Mouse (Mus musculus): Measurements from ENCODE around the gene Pomgnt2. TPM values are rescaled to one million over a fixed set of nuclear protein-coding genes. Genes with fewer than 3 reads are reported as not detected.
"Not testable (repeated sequence)": the region's sequence is repeated elsewhere in the genome, so short reads cannot be mapped to it uniquely, and the experiment has no call there.

The Pomgnt2 gene
- polyA plus RNA-seq, 1 experiment from 2014 or later, result 8.8 TPM

- no peaks in the 10 kb centered on the region for H3K36me3 ChIP-seq (ENCODE audit: control insufficient read depth, insufficient read depth, low read length)
- no peak overlapping the region for H3K4me3 ChIP-seq (ENCODE audit: low read depth, low read length)
- peak overlapping the region; percentile 6 for H3K27ac ChIP-seq (ENCODE audit: low read depth, low read length)
- H3K4me1 ChIP-seq (ENCODE audit: control insufficient read depth, insufficient read depth, low read length), result peaks cover 22% of the 10 kb centered on the region
- H3K9ac ChIP-seq (ENCODE audit: low read depth, low read length), result no peak overlapping the region
- 50% methylated on average over 11 of the region's 11 CpGs for WGBS (ENCODE audit: insufficient replicate concordance)
- H3K27me3 ChIP-seq (ENCODE audit: control insufficient read depth, insufficient read depth, low read length), result no peaks in the 10 kb centered on the region
- ATAC-seq (replicated peaks; ENCODE audit: insufficient number of reproducible peaks, low FRiP score, low TSS enrichment), result peak; percentile 43; the same call in 1 of the 2 replicates
- no peak overlapping the region for H3K4me2 ChIP-seq
- H3K9me3 ChIP-seq (replicated peaks; ENCODE audit: control insufficient read depth, low read length), result no peaks in the 10 kb centered on the region
These were observed 31.2 kb upstream of the Pomgnt2 start for GRCm38 (mm10) chr9:122027914-122028745.

- ATAC-seq (replicated peaks; ENCODE audit: insufficient number of reproducible peaks, low FRiP score, low TSS enrichment), result no peak
- Histone ChIP-seq H3K9me3 (replicated peaks; ENCODE audit: control insufficient read depth, low read length) (no peaks in the 10 kb centered on the region), H3K36me3 (ENCODE audit: control insufficient read depth, insufficient read depth, low read length) (no peaks in the 10 kb centered on the region), H3K27me3 (ENCODE audit: control insufficient read depth, insufficient read depth, low read length) (no peaks in the 10 kb centered on the region), H3K27ac (ENCODE audit: low read depth, low read length) (peak overlapping the region; percentile 6), H3K4me2 (no peak overlapping the region), H3K4me1 (ENCODE audit: control insufficient read depth, insufficient read depth, low read length) (peaks cover 22% of the 10 kb centered on the region), H3K9ac (ENCODE audit: low read depth, low read length) (no peak overlapping the region), H3K4me3 (ENCODE audit: low read depth, low read length) (no peak overlapping the region)
- 67% methylated on average over 6 of the region's 6 CpGs for WGBS (ENCODE audit: insufficient replicate concordance)
These were observed 30.4 kb upstream of the Pomgnt2 start for GRCm38 (mm10) chr9:122027081-122027913.

DNA sequence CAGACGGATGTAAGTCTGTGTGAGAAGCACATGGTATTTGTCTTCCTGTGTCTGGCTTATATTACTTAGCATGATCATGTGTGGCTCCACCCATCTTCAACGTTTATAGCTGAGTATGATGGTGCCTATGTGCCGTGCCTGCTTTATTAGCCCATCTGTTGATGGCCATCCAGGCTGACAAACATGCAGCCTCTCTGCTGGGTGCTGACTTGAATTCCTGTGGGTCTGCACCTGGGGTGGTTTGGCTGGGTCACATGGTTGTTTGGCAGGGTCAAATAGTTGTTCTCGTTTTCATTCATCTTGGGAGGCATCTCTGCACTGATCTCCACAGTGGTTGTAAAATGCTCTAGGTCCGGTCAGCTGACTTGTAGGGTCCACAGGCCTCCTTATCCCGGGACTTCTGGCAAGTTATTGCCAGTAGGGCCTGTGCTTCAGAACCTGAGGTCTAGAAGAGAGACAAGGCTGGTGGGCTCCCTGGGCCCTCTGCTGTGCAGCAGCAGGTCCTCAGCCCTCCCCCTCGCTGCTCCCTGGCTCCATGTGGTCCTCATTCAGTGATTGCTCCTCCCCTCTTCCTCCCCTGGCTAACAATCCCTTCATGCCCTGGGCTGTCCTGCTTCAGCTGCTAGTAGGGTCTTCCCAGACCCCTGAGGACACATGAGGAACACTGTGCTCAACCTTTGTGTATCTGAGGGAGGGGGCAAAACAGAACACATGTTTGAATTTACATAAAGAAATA, 29.1 kb upstream of the Pomgnt2 start:
- Histone ChIP-seq H3K4me1 (ENCODE audit: control insufficient read depth, insufficient read depth, low read length) (peaks cover 22% of the 10 kb centered on the region), H3K36me3 (ENCODE audit: control insufficient read depth, insufficient read depth, low read length) (no peaks in the 10 kb centered on the region), H3K9ac (ENCODE audit: low read depth, low read length) (no peak overlapping the region), H3K27me3 (ENCODE audit: control insufficient read depth, insufficient read depth, low read length) (no peaks in the 10 kb centered on the region), H3K27ac (ENCODE audit: low read depth, low read length) (no peak overlapping the region), H3K4me3 (ENCODE audit: low read depth, low read length) (no peak overlapping the region), H3K9me3 (replicated peaks; ENCODE audit: control insufficient read depth, low read length) (no peaks in the 10 kb centered on the region), H3K4me2 (no peak overlapping the region)
- no peak for ATAC-seq (replicated peaks; ENCODE audit: insufficient number of reproducible peaks, low FRiP score, low TSS enrichment)
- WGBS (ENCODE audit: insufficient replicate concordance), result 72% methylated on average over 7 of the region's 7 CpGs

DNA sequence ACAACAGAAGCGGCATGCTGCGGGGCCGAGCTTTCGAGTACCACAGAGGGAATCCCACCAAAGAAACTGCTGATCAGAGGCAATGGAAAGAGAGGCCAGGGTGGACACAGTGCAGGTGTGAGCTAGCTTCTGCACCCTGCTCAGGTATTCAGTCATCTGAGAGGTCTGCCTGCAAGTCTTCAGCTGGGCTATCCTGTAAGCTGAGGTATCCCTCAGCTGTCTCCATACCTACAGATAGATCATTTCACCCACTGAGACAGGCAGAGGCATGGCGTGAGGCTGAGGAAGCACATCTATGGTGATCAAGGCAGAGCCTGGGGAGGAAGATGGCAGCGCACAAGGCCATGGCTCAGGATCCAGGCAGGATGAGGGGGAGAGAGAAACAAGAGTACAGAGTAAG, 27.5 kb upstream of the Pomgnt2 start:
- H3K27me3 ChIP-seq (ENCODE audit: control insufficient read depth, insufficient read depth, low read length), result no peaks in the 10 kb centered on the region
- 84% methylated on average over 6 of the region's 6 CpGs for WGBS (ENCODE audit: insufficient replicate concordance)
- H3K4me3 ChIP-seq (ENCODE audit: low read depth, low read length), result no peak overlapping the region
- H3K27ac ChIP-seq (ENCODE audit: low read depth, low read length), result no peak overlapping the region
- peaks cover 22% of the 10 kb centered on the region for H3K4me1 ChIP-seq (ENCODE audit: control insufficient read depth, insufficient read depth, low read length)
- no peaks in the 10 kb centered on the region for H3K9me3 ChIP-seq (replicated peaks; ENCODE audit: control insufficient read depth, low read length)
- no peak overlapping the region for H3K4me2 ChIP-seq
- H3K9ac ChIP-seq (ENCODE audit: low read depth, low read length), result 0 out of 2 replicates have a peak overlapping the region, but pooled peaks have one; percentile 1
- H3K36me3 ChIP-seq (ENCODE audit: control insufficient read depth, insufficient read depth, low read length), result no peaks in the 10 kb centered on the region
- ATAC-seq (replicated peaks; ENCODE audit: insufficient number of reproducible peaks, low FRiP score, low TSS enrichment), result no peak

DNA sequence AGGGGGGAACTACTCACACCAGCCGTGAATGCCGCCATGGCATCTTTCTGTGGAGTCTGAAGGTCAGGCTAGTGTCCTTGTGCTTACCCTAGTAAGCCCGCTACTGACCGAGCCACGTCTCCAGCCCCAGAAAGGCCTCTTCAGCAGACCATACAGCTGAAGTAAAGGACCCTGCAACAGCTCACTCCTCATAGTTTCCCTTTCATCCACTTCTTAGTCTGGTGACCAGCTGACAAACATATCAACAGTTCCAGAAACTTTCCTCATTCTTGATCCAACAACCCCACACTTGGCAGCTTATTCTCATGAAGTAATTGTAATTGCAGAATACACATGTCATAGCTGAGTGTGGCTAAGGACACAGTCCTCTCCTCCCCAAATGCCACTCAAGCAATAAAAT, 27.0 kb upstream of the Pomgnt2 start:
- peak overlapping the region; percentile 47 for H3K27ac ChIP-seq (ENCODE audit: low read depth, low read length)
- ATAC-seq (replicated peaks; ENCODE audit: insufficient number of reproducible peaks, low FRiP score, low TSS enrichment), result no peak
- H3K4me3 ChIP-seq (ENCODE audit: low read depth, low read length), result no peak overlapping the region
- H3K9ac ChIP-seq (ENCODE audit: low read depth, low read length), result no peak overlapping the region
- H3K4me1 ChIP-seq (ENCODE audit: control insufficient read depth, insufficient read depth, low read length), result peaks cover 26% of the 10 kb centered on the region
- no peaks in the 10 kb centered on the region for H3K27me3 ChIP-seq (ENCODE audit: control insufficient read depth, insufficient read depth, low read length)
- no peak overlapping the region for H3K4me2 ChIP-seq
- no peaks in the 10 kb centered on the region for H3K9me3 ChIP-seq (replicated peaks; ENCODE audit: control insufficient read depth, low read length)
- WGBS (ENCODE audit: insufficient replicate concordance), result 57% methylated on average over 5 of the region's 5 CpGs
- no peaks in the 10 kb centered on the region for H3K36me3 ChIP-seq (ENCODE audit: control insufficient read depth, insufficient read depth, low read length)

DNA sequence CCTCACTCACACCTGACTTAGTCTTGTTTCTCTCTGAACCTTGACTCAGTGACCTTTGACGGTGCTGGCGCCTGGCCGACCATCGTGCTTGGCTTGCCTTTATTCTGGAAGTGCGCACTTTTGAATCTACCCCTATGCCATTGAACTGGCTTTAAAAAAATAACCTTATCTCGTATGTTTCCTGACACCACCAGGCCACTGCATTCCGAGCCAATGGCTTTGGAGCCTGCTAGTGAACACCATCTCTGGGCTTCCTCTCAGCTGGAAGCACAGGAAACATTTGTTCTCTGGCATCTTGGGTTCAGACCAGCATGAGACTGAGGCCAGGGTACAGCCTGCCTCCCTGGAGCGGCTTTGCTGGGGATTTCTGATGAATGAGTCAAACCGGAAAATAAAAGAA, 25.9 kb upstream of the Pomgnt2 start:
- Histone ChIP-seq H3K9ac (ENCODE audit: low read depth, low read length) (no peak overlapping the region), H3K36me3 (ENCODE audit: control insufficient read depth, insufficient read depth, low read length) (no peaks in the 10 kb centered on the region), H3K4me1 (ENCODE audit: control insufficient read depth, insufficient read depth, low read length) (peaks cover 21% of the 10 kb centered on the region), H3K27me3 (ENCODE audit: control insufficient read depth, insufficient read depth, low read length) (no peaks in the 10 kb centered on the region), H3K4me2 (no peak overlapping the region), H3K4me3 (ENCODE audit: low read depth, low read length) (no peak overlapping the region), H3K27ac (ENCODE audit: low read depth, low read length) (peak overlapping the region; percentile 47), H3K9me3 (replicated peaks; ENCODE audit: control insufficient read depth, low read length) (no peaks in the 10 kb centered on the region)
- 47% methylated on average over 9 of the region's 9 CpGs for WGBS (ENCODE audit: insufficient replicate concordance)
- ATAC-seq (replicated peaks; ENCODE audit: insufficient number of reproducible peaks, low FRiP score, low TSS enrichment), result peak; percentile 56; the same call in 1 of the 2 replicates

- Histone ChIP-seq H3K4me2 (no peak overlapping the region), H3K9me3 (replicated peaks; ENCODE audit: control insufficient read depth, low read length) (no peaks in the 10 kb centered on the region), H3K4me1 (ENCODE audit: control insufficient read depth, insufficient read depth, low read length) (peaks cover 14% of the 10 kb centered on the region), H3K4me3 (ENCODE audit: low read depth, low read length) (no peak overlapping the region), H3K27ac (ENCODE audit: low read depth, low read length) (no peak overlapping the region), H3K27me3 (ENCODE audit: control insufficient read depth, insufficient read depth, low read length) (no peaks in the 10 kb centered on the region), H3K36me3 (ENCODE audit: control insufficient read depth, insufficient read depth, low read length) (no peaks in the 10 kb centered on the region), H3K9ac (ENCODE audit: low read depth, low read length) (no peak overlapping the region)
- no peak for ATAC-seq (replicated peaks; ENCODE audit: insufficient number of reproducible peaks, low FRiP score, low TSS enrichment)
- WGBS (ENCODE audit: insufficient replicate concordance), result 82% methylated on average over 5 of the region's 5 CpGs
These were observed 24.7 kb upstream of the Pomgnt2 start for GRCm38 (mm10) chr9:122021581-122021980.

GRCm38 (mm10) chr9:122021171-122021570, 24.3 kb upstream of the Pomgnt2 start:
- not testable (repeated sequence) for H3K4me2 ChIP-seq; H3K9ac ChIP-seq (ENCODE audit: low read depth, low read length); H3K36me3 ChIP-seq (ENCODE audit: control insufficient read depth, insufficient read depth, low read length); ATAC-seq (replicated peaks; ENCODE audit: insufficient number of reproducible peaks, low FRiP score, low TSS enrichment); H3K4me3 ChIP-seq (ENCODE audit: low read depth, low read length); H3K9me3 ChIP-seq (replicated peaks; ENCODE audit: control insufficient read depth, low read length); H3K27ac ChIP-seq (ENCODE audit: low read depth, low read length); H3K27me3 ChIP-seq (ENCODE audit: control insufficient read depth, insufficient read depth, low read length)
- WGBS (ENCODE audit: insufficient replicate concordance), result 79% methylated on average over 4 of the region's 4 CpGs
- peaks cover 10% of the 10 kb centered on the region for H3K4me1 ChIP-seq (ENCODE audit: control insufficient read depth, insufficient read depth, low read length)
